In genomic region chr11:74896901-74897677, GRCm38 (mm10) we compare ENCODE assay signal across 7 mouse cellular contexts. TPM values are rescaled to one million over a fixed set of nuclear protein-coding genes. Genes with fewer than 3 reads are reported as not detected.
A peak's percentile ranks its signal among the peaks of the same experiment; 100 is the strongest.
DNase-seq lines count a peak whose midpoint lies in the region; ATAC-seq and TF ChIP-seq lines count a peak whose summit lies in the region.

Sgsm2 (minus strand) TSS chr11:74897060.

- no peak for TF ChIP-seq CTCF in small intestine, adult 2 months (IDR thresholded peaks at IDR 0.05; ENCODE audit: extremely low read depth, insufficient read length, insufficient replicate concordance, low read depth, low read length)

- under 1% methylated on average over 71 of the region's 74 CpGs for WGBS in intestine, embryonic 14.5 days
- WGBS in midbrain, embryonic 11.5 days, result under 1% methylated on average over 61 of the region's 74 CpGs
- WGBS in small intestine, adult 2 months, result 1% methylated on average over 73 of the region's 74 CpGs

- peak within 1 kb of the TSS; percentile 78 for H3K27ac ChIP-seq in intestine, embryonic 14.5 days (ENCODE audit: low read depth)
- H3K27ac ChIP-seq in midbrain, embryonic 11.5 days (ENCODE audit: low read depth, low read length), result peak within 1 kb of the TSS; percentile 64
- peak within 1 kb of the TSS; percentile 84 for H3K27ac ChIP-seq in small intestine, adult 2 months (ENCODE audit: insufficient read depth, low read depth, low read length)

- peak; percentile 72 to 73 for DNase-seq in adrenal gland, adult 18-20 months (ENCODE audit: low spot score in 2 of 2)
- peak; percentile 90 for DNase-seq in embryo, embryonic 11 days
- peak; percentile 62 for DNase-seq in gastrocnemius, postnatal 25 days
- DNase-seq in intestine, embryonic 14.5 days (ENCODE audit: low spot score), result peak; percentile 89
- DNase-seq in left cerebral cortex, postnatal 4 days, result peak; percentile 68
- DNase-seq in midbrain, embryonic 11.5 days (ENCODE audit: low spot score, missing footprints), result peak; percentile 98

- no peaks in the 10 kb centered on the region for H3K27me3 ChIP-seq in intestine, embryonic 14.5 days (replicated peaks; ENCODE audit: control insufficient read depth, insufficient read depth, low read length)
- no peaks in the 10 kb centered on the region for H3K27me3 ChIP-seq in midbrain, embryonic 11.5 days (ENCODE audit: control insufficient read depth, insufficient read depth, low read length)
- H3K27me3 ChIP-seq in small intestine, adult 2 months (ENCODE audit: control insufficient read depth, insufficient read depth, low read length), result no peaks in the 10 kb centered on the region

- peak; percentile 75 for ATAC-seq in intestine, embryonic 14.5 days (replicated peaks; ENCODE audit: low FRiP score, low TSS enrichment, low read depth)
- peak; percentile 86 for ATAC-seq in midbrain, embryonic 11.5 days (ENCODE audit: low FRiP score)

- intact Hi-C loops in left cerebral cortex, postnatal 4 days (cut with DNase I), result no loop called here

- peak within 1 kb of the TSS; percentile 93 for H3K4me2 ChIP-seq in intestine, embryonic 14.5 days (ENCODE audit: low read length)
- H3K4me2 ChIP-seq in midbrain, embryonic 11.5 days, result peak within 1 kb of the TSS; percentile 89

- H3K9me3 ChIP-seq in intestine, embryonic 14.5 days (ENCODE audit: control insufficient read depth, low read length), result no peaks in the 10 kb centered on the region
- H3K9me3 ChIP-seq in midbrain, embryonic 11.5 days (ENCODE audit: control insufficient read depth, low read length), result no peaks in the 10 kb centered on the region

- peak within 1 kb of the TSS; percentile 97 for H3K4me3 ChIP-seq in intestine, embryonic 14.5 days (ENCODE audit: low read depth, low read length)
- H3K4me3 ChIP-seq in midbrain, embryonic 11.5 days (ENCODE audit: low read depth, low read length), result peak within 1 kb of the TSS; percentile 85
- H3K4me3 ChIP-seq in small intestine, adult 2 months (ENCODE audit: low read depth, low read length), result peak within 1 kb of the TSS; percentile 99

- peaks cover 29% of the 10 kb centered on the region for H3K36me3 ChIP-seq in intestine, embryonic 14.5 days (ENCODE audit: control insufficient read depth, insufficient read depth, low read length)
- peaks cover 13% of the 10 kb centered on the region for H3K36me3 ChIP-seq in midbrain, embryonic 11.5 days (ENCODE audit: control insufficient read depth, insufficient read depth, low read length)
- peaks cover 17% of the 10 kb centered on the region for H3K36me3 ChIP-seq in small intestine, adult 2 months (ENCODE audit: control insufficient read depth, insufficient read depth, low read length)

- TF ChIP-seq POLR2A in small intestine, adult 2 months (IDR thresholded peaks at IDR 0.05; ENCODE audit: low read depth, low read length), result 0 out of 2 replicates have a peak, but pooled peaks have one; percentile 22

- H3K9ac ChIP-seq in intestine, embryonic 14.5 days (ENCODE audit: low read length), result peak within 1 kb of the TSS; percentile 81
- H3K9ac ChIP-seq in midbrain, embryonic 11.5 days (ENCODE audit: low read length), result peak within 1 kb of the TSS; percentile 83

- peaks cover 11% of the 10 kb centered on the region; the same call in 1 of the 2 replicates for H3K4me1 ChIP-seq in intestine, embryonic 14.5 days (replicated peaks; ENCODE audit: control insufficient read depth, insufficient read depth, low read length)
- H3K4me1 ChIP-seq in midbrain, embryonic 11.5 days (ENCODE audit: control insufficient read depth, insufficient read depth, low read length), result peaks cover 6% of the 10 kb centered on the region
- peaks cover 5% of the 10 kb centered on the region; the same call in 1 of the 2 replicates for H3K4me1 ChIP-seq in small intestine, adult 2 months (ENCODE audit: control insufficient read depth, insufficient read depth, insufficient read length, low read length)

RNA-seq across cellular contexts. Expression of gene Sgsm2, which starts in this region (rescaled TPM):
- total RNA-seq in adrenal gland, adult 18-20 months (2021), result 10 to 100 TPM; 15.9 to 27.5 TPM
- 1 to 10 TPM; 1.4 to 2.0 TPM for total RNA-seq in gastrocnemius, postnatal 25 days (2021)
- polyA plus RNA-seq in intestine, embryonic 14.5 days (2014; fragmentation: Nextera tagmentation; extraction: Ambion mirVana), result 6.2 and 6.7 TPM in 2 replicates
- total RNA-seq in left cerebral cortex, postnatal 4 days (2021), result 10 to 100 TPM; 65.3 to 72.8 TPM
- polyA plus RNA-seq in midbrain, embryonic 11.5 days (2014; fragmentation: Nextera tagmentation; extraction: Ambion mirVana), result 5.8 and 6.8 TPM in 2 replicates
- polyA plus RNA-seq in small intestine, adult 2 months (2012; rRNA removed), result 6.8 and 9.7 TPM in 2 replicates

Comparison
In these comparisons a context has a peak if more than half of its experiments do, and no peak if none do; other contexts are left out.
1. Peak in every context shown above with its lines: DNase-seq, ATAC-seq, H3K4me3 ChIP-seq and H3K27ac ChIP-seq.
2. RNA of gene Sgsm2 (total RNA-seq): 65.3 to 72.8 TPM in left cerebral cortex, postnatal 4 days and 15.9 to 27.5 TPM in adrenal gland, adult 18-20 months; 1.4 to 2.0 TPM in gastrocnemius, postnatal 25 days; every median in the first group is over 4 times any median in the second.